Mouse (Mus musculus) forebrain, embryonic 12.5 days (tissue): ENCODE data around the gene Txlna. TPM values are rescaled to one million over a fixed set of nuclear protein-coding genes. Genes with fewer than 3 reads are reported as not detected.
A peak's percentile ranks its signal among the peaks of the same experiment; 100 is the strongest.

Experiments
- ATAC-seq: fragments of 200-750 bp; cut with Nextera tagmentation; 2 replicates; pipeline ENCODE4 v1.8.0; 2017; ENCODE audit warnings: moderate TSS enrichment; ENCODE audit not compliant: low FRiP score
- H3K27ac ChIP-seq: fragments of 300-500 bp; sonication (generic); 2 replicates; pipeline ENCODE4 v1.5.1; 2016; ENCODE audit warnings: mild to moderate bottlenecking
- H3K27me3 ChIP-seq: fragments of 300-500 bp; sonication (generic); 2 replicates; pipeline ENCODE4 v1.6.1; 2016; ENCODE audit warnings: mild to moderate bottlenecking
- H3K36me3 ChIP-seq: fragments of 300-500 bp; sonication (generic); replicated peaks from 2 replicates; pipeline ENCODE4 v1.6.1; 2016; ENCODE audit warnings: mild to moderate bottlenecking
- H3K4me1 ChIP-seq: fragments of 300-500 bp; sonication (generic); 2 replicates; pipeline ENCODE4 v1.6.1; 2016
- H3K4me2 ChIP-seq: fragments of 300-500 bp; sonication (generic); 2 replicates; pipeline ENCODE4 v1.6.1; 2016; ENCODE audit warnings: mild to moderate bottlenecking, moderate library complexity
- H3K4me3 ChIP-seq: fragments of 300-500 bp; sonication (generic); replicated peaks from 2 replicates; pipeline ENCODE4 v1.5.1; 2016; ENCODE audit warnings: mild to moderate bottlenecking
- H3K9ac ChIP-seq: fragments of 300-500 bp; sonication (generic); 2 replicates; pipeline ENCODE4 v1.6.1; 2016; ENCODE audit warnings: mild to moderate bottlenecking
- H3K9me3 ChIP-seq: fragments of 300-500 bp; sonication (generic); 2 replicates; pipeline ENCODE4 v1.6.1; 2016
- WGBS: fragments of 180-500 bp; shearing (Covaris S2); methylation state at CpG from one replicate; pipeline ENCODE4 v1.1.7; 2016; 5-methylcytosine and 5-hydroxymethylcytosine counted together
- polyA plus RNA-seq: library from polyadenylated mRNA; unstranded; fragments of >200 nt; fragmentation: Nextera tagmentation; extraction: Ambion mirVana; gene quantifications from 2 replicates; pipeline ENCODE4 v1.2.1, GENCODE M21; 2016

The Txlna gene
- polyA plus RNA-seq, 1 experiment from 2014 or later = 97.1 TPM

GRCm38 (mm10) chr4:129648656-129649055, 7.8 kb upstream of the Txlna start:
- Histone ChIP-seq H3K9me3 (no peaks in the 10 kb centered on the region), H3K27me3 (no peaks in the 10 kb centered on the region), H3K9ac (no peak overlapping the region), H3K36me3 (peaks cover 89% of the 10 kb centered on the region), H3K4me1 (no peaks in the 10 kb centered on the region), H3K27ac (no peak overlapping the region), H3K4me2 (no peak overlapping the region), H3K4me3 (no peak overlapping the region)
- WGBS = 88% methylated on average over 1 of the region's 1 CpGs
- ATAC-seq = no peak

GRCm38 (mm10) chr4:129645204-129645603, 4.3 kb upstream of the Txlna start:
- Histone ChIP-seq H3K27me3 (no peaks in the 10 kb centered on the region), H3K4me3 (no peak overlapping the region), H3K4me2 (no peak overlapping the region), H3K9me3 (no peaks in the 10 kb centered on the region), H3K27ac (no peak overlapping the region), H3K4me1 (peaks cover 6% of the 10 kb centered on the region), H3K36me3 (peaks cover 61% of the 10 kb centered on the region), H3K9ac (no peak overlapping the region)
- 93% methylated on average over 6 of the region's 6 CpGs for WGBS
- no peak for ATAC-seq

GRCm38 (mm10) chr4:129641756-129642155, 891 bp upstream of the Txlna start:
- H3K4me2 ChIP-seq = peak overlapping the region; percentile 74
- 50% methylated on average over 5 of the region's 5 CpGs for WGBS
- H3K4me1 ChIP-seq = peaks cover 28% of the 10 kb centered on the region
- H3K9ac ChIP-seq = no peak overlapping the region
- 0 out of 2 replicates have a peak overlapping the region, but pooled peaks have one; percentile 9 for H3K27ac ChIP-seq
- H3K36me3 ChIP-seq = peaks cover 53% of the 10 kb centered on the region
- H3K27me3 ChIP-seq = no peaks in the 10 kb centered on the region
- H3K9me3 ChIP-seq = no peaks in the 10 kb centered on the region
- ATAC-seq = no peak
- H3K4me3 ChIP-seq = no peak overlapping the region

- peak overlapping the region; percentile 56 for H3K4me3 ChIP-seq
- H3K9me3 ChIP-seq = no peaks in the 10 kb centered on the region
- H3K27me3 ChIP-seq = no peaks in the 10 kb centered on the region
- peaks cover 51% of the 10 kb centered on the region for H3K36me3 ChIP-seq
- H3K4me1 ChIP-seq = peaks cover 28% of the 10 kb centered on the region
- ATAC-seq = no peak
- H3K27ac ChIP-seq = peak overlapping the region; percentile 93
- peak overlapping the region; percentile 74 for H3K4me2 ChIP-seq
- peak overlapping the region; percentile 78 for H3K9ac ChIP-seq
- 7% methylated on average over 17 of the region's 17 CpGs for WGBS
These were observed 696 bp downstream of the Txlna start for GRCm38 (mm10) chr4:129640101-129640637.

DNA sequence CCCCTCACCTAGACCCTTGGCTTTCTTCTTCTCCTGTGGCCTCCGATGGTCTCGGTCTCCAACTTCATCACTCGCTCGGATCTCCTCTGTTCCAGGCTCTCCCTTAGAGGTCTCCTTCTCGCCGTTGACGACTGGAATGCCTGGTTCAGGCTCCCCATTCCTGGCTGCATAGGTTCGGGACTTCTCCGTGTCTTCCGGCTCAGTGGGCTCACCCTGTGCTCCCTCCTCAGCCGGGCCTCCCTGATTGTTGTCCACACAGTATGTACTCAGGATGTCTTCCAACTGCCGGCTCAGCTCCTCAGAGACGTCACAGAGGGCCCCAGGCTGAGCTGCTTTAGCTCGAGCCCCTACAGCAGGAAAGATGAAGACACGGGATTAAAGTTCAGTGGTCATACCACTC, 1.6 kb downstream of the Txlna start:
- peak overlapping the region; percentile 78 for H3K9ac ChIP-seq
- H3K4me3 ChIP-seq = peak overlapping the region; percentile 56
- H3K4me2 ChIP-seq = peak overlapping the region; percentile 74
- H3K27ac ChIP-seq = no peak overlapping the region
- no peaks in the 10 kb centered on the region for H3K9me3 ChIP-seq
- 85% methylated on average over 15 of the region's 15 CpGs for WGBS
- no peaks in the 10 kb centered on the region for H3K27me3 ChIP-seq
- peaks cover 53% of the 10 kb centered on the region for H3K36me3 ChIP-seq
- H3K4me1 ChIP-seq = peaks cover 28% of the 10 kb centered on the region
- no peak for ATAC-seq

DNA sequence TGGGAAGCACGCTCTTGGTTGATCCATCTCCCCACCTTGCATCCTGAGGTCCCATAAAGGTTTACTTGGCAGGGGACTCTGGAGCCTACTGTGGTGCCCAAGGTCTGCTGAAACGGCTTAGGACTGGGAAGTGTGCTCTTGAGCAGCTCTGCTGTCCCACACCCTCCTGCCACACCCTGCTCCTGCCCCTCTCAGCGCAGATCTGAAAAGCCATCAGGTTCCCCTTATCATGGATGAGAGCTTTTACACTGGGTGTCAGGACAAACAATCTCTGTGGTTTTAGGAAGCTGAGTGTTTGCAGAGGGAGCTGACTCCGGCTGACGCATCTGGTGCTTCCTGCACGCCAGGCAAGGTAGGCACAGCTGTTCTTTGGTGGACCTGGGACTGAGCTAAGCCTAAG, 7.0 kb downstream of the Txlna start:
- ATAC-seq = no peak
- no peak overlapping the region for H3K27ac ChIP-seq
- no peaks in the 10 kb centered on the region for H3K27me3 ChIP-seq
- H3K4me2 ChIP-seq = no peak overlapping the region
- H3K4me3 ChIP-seq = no peak overlapping the region
- WGBS = 96% methylated on average over 6 of the region's 6 CpGs
- H3K4me1 ChIP-seq = peaks cover 12% of the 10 kb centered on the region
- peaks cover 95% of the 10 kb centered on the region for H3K36me3 ChIP-seq
- H3K9me3 ChIP-seq = no peaks in the 10 kb centered on the region
- H3K9ac ChIP-seq = no peak overlapping the region

GRCm38 (mm10) chr4:129631867-129632266, 9.0 kb downstream of the Txlna start:
- Histone ChIP-seq H3K4me2 (no peak overlapping the region), H3K27ac (no peak overlapping the region), H3K9me3 (no peaks in the 10 kb centered on the region), H3K9ac (0 out of 2 replicates have a peak overlapping the region, but pooled peaks have one; percentile 4), H3K4me1 (peaks cover 3% of the 10 kb centered on the region; the same call in 1 of the 2 replicates), H3K4me3 (no peak overlapping the region), H3K36me3 (peaks cover 98% of the 10 kb centered on the region), H3K27me3 (no peaks in the 10 kb centered on the region)
- ATAC-seq = no peak
- 92% methylated on average over 12 of the region's 12 CpGs for WGBS

DNA sequence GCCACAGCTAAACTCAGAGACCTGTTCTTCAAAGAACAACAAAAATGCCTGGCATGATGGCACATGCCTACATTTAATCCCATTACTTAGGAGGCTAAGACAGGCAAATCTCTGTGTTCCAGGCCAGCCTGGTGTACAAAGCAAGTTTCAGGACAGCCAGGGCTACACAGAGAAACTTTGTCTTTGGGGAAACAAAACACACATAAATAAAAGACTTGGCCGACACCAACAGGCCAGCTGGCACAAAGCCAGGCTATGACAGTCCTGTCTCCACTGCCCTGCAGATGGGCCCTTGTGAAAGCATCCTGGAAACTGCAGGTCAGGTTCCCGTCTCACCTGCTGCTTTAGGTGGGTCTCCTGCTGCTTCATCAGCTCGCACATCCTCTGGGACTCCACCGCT, 9.9 kb downstream of the Txlna start:
- no peak overlapping the region for H3K9ac ChIP-seq

GRCm38 (mm10) chr4:129626035-129626434, 14.8 kb downstream of the Txlna start:
- Histone ChIP-seq H3K36me3 (peaks cover 52% of the 10 kb centered on the region), H3K9ac (no peak overlapping the region), H3K27me3 (no peaks in the 10 kb centered on the region), H3K27ac (no peak overlapping the region), H3K4me3 (no peak overlapping the region), H3K9me3 (no peaks in the 10 kb centered on the region), H3K4me2 (no peak overlapping the region), H3K4me1 (peaks cover 33% of the 10 kb centered on the region)
- WGBS = 78% methylated on average over 6 of the region's 6 CpGs
- ATAC-seq = no peak

More for the DNA sequence above, 9.9 kb downstream of the Txlna start:
- no peaks in the 10 kb centered on the region for H3K27me3 ChIP-seq
- WGBS = 88% methylated on average over 4 of the region's 4 CpGs
- no peak overlapping the region for H3K4me3 ChIP-seq
- no peak overlapping the region for H3K27ac ChIP-seq
- peaks cover 98% of the 10 kb centered on the region for H3K36me3 ChIP-seq
- ATAC-seq = no peak
- no peak overlapping the region for H3K4me2 ChIP-seq
- H3K9me3 ChIP-seq = no peaks in the 10 kb centered on the region
- H3K4me1 ChIP-seq = peaks cover 3% of the 10 kb centered on the region; the same call in 1 of the 2 replicates

GRCm38 (mm10) chr4:129625496-129625895, 15.4 kb downstream of the Txlna start:
- no peak for ATAC-seq
- WGBS = 44% methylated on average over 4 of the region's 4 CpGs
- H3K4me1 ChIP-seq = peaks cover 32% of the 10 kb centered on the region
- no peaks in the 10 kb centered on the region for H3K9me3 ChIP-seq
- H3K36me3 ChIP-seq = peaks cover 47% of the 10 kb centered on the region
- no peak overlapping the region for H3K4me3 ChIP-seq
- 0 out of 2 replicates have a peak overlapping the region, but pooled peaks have one; percentile 84 for H3K9ac ChIP-seq
- H3K4me2 ChIP-seq = peak overlapping the region; percentile 82; the same call in 1 of the 2 replicates
- no peaks in the 10 kb centered on the region for H3K27me3 ChIP-seq
- peak overlapping the region; percentile 91 for H3K27ac ChIP-seq

GRCm38 (mm10) chr4:129625029-129625370, 15.9 kb downstream of the Txlna start:
- peak overlapping the region; percentile 91 for H3K27ac ChIP-seq
- H3K9ac ChIP-seq = peak overlapping the region; percentile 84
- H3K4me2 ChIP-seq = peak overlapping the region; percentile 82
- H3K36me3 ChIP-seq = peaks cover 42% of the 10 kb centered on the region
- H3K27me3 ChIP-seq = no peaks in the 10 kb centered on the region
- peak overlapping the region; percentile 66 for H3K4me3 ChIP-seq
- peak; percentile 40 for ATAC-seq
- H3K4me1 ChIP-seq = peaks cover 32% of the 10 kb centered on the region
- WGBS = 3% methylated on average over 6 of the region's 6 CpGs
- H3K9me3 ChIP-seq = no peaks in the 10 kb centered on the region

- H3K4me3 ChIP-seq = peak overlapping the region; percentile 66
- no peaks in the 10 kb centered on the region for H3K9me3 ChIP-seq
- peak overlapping the region; percentile 82 for H3K4me2 ChIP-seq
- no peaks in the 10 kb centered on the region for H3K27me3 ChIP-seq
- H3K9ac ChIP-seq = peak overlapping the region; percentile 84
- 2% methylated on average over 18 of the region's 18 CpGs for WGBS
- peak; percentile 90 for ATAC-seq
- peaks cover 32% of the 10 kb centered on the region for H3K4me1 ChIP-seq
- H3K27ac ChIP-seq = peak overlapping the region; percentile 91
- H3K36me3 ChIP-seq = peaks cover 36% of the 10 kb centered on the region
These were observed 16.4 kb downstream of the Txlna start for GRCm38 (mm10) chr4:129624281-129625028.
